Mouse (Mus musculus) megakaryocyte, embryonic 14.5 days (primary cell): Measurements from ENCODE around the gene Arhgef38.

Source experiments
- FLI1 ChIP-seq: IDR thresholded peaks from 2 replicates; pipeline ENCODE4 v1.6.1; 2012; ENCODE audit warnings: low read length, inconsistent platforms, mixed read lengths
- GATA1 ChIP-seq: IDR thresholded peaks from 3 replicates; pipeline ENCODE4 v1.6.1; 2012; ENCODE audit warnings: mixed read lengths, low read length, inconsistent platforms, borderline replicate concordance

DNA sequence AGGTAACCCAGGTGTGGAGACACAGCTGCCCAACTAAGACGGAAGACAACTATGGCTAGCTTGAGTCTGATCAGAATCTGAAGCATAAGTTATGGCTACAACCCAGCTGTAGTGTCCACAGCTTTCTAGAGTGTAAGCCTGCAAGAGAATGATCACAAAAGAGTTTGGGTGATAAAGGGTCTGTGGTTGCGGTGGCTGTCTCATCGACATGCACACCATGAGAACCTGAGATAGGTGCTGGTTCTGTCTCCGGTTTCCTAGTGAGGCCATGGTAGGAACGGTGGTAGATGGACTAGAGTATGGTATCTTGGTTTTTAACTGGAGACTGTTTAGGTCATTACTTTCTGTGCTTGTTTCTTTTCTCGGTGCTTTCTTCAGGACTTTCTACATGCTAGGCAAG, 136.8 kb downstream of the Arhgef38 start:
- TF ChIP-seq GATA1: no peak
- no peak for TF ChIP-seq FLI1
